Mouse (Mus musculus) liver, embryonic 14 days (tissue): ENCODE data around the gene Gm10334. TPM values are rescaled to one million over a fixed set of nuclear protein-coding genes. Genes with fewer than 3 reads are reported as not detected.

Experiments
- polyA plus RNA-seq: library from polyadenylated mRNA; depleted of rRNA; stranded (reverse); fragments of >200 nt; gene quantifications from 2 replicates; pipeline ENCODE4 v1.2.3, GENCODE M21; 2012; rRNA removed

The Gm10334 gene
- polyA plus RNA-seq, result not detected in 2 replicates

GRCm38 (mm10) chr6:41446045-41446444 lies at the start of gene Gm10334:
Gene Gm10334, minus strand, starts transcription at chr6:41446145.

GRCm38 (mm10) chr6:41458632-41459031 lies 12.7 kb upstream of the Gm10334 start, which contains the start of gene Prss1:
Gene Prss1, plus strand, starts transcription at chr6:41458932.

Other genes with a start within 250 kb of the Gm10334 start
- gene Try4, start 143.9 kb downstream of the Gm10334 start, polyA plus RNA-seq, result not detected in 2 replicates
- gene Try5, start 129.3 kb downstream of the Gm10334 start, polyA plus RNA-seq, result not detected in 2 replicates
- gene Try10, start 92.0 kb downstream of the Gm10334 start, polyA plus RNA-seq, result not detected in 2 replicates
- not detected in 2 replicates for gene Prss3, start 68.5 kb downstream of the Gm10334 start, polyA plus RNA-seq
- not detected in 2 replicates for gene Gm5771, start 53.8 kb downstream of the Gm10334 start, polyA plus RNA-seq
- not detected in 2 replicates for gene Prss1, start 12.8 kb upstream of the Gm10334 start, polyA plus RNA-seq
- 0.07 TPM in 1 of 2 replicates, not detected in the other for gene Prss2, start 75.6 kb upstream of the Gm10334 start, polyA plus RNA-seq
- gene Ephb6, start 159.3 kb upstream of the Gm10334 start, polyA plus RNA-seq, result 0.67 and 0.76 TPM in 2 replicates
- 0.01 and 0.07 TPM in 2 replicates for gene Trpv6, start 190.3 kb upstream of the Gm10334 start, polyA plus RNA-seq
- 0.20 and 0.27 TPM in 2 replicates for gene Trpv5, start 234.6 kb upstream of the Gm10334 start, polyA plus RNA-seq
- gene Llcfc1, start 238.3 kb upstream of the Gm10334 start, polyA plus RNA-seq, result not detected in 2 replicates